In the genomic region with DNA sequence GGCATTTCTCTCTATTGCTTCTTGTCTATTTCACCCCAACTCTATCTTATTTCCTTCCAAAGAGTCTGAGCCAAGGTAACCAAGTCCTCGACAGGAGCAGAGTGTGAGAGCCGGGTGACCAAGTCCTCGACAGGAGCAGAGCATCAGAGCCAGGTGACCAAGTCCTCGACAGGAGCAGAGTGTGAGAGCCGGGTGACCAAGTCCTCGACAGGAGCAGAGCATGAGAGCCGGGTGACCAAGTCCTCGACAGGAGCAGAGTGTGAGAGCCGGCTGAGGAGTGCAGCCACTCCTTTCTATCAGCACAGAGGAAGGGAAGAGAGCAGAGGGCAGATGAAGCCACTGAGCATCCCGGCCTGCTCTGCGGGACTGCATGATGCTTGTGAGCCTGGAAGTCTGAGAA, we compare ENCODE assay signal across 18 mouse cellular contexts. TPM values are rescaled to one million over a fixed set of nuclear protein-coding genes. Genes with fewer than 3 reads are reported as not detected.
A peak's percentile ranks its signal among the peaks of the same experiment; 100 is the strongest.
DNase-seq lines count a peak whose midpoint lies in the region; ATAC-seq lines count a peak whose summit lies in the region.
"Had no signal": no experiment of that assay in that cellular context is flagged by ENCODE, and none has a peak within 500 bp of the region (broad histone marks: within the 10 kb centered on the region; RNA-seq: fewer than 3 reads in every experiment).

No protein-coding gene starts in this region.

- ATAC-seq in heart, embryonic 12.5 days (ENCODE audit: insufficient number of reproducible peaks, low FRiP score): no peak
- no peak for ATAC-seq in limb, embryonic 12.5 days (ENCODE audit: insufficient number of reproducible peaks, insufficient read depth, low FRiP score, low TSS enrichment, low read depth)
- no peak for ATAC-seq in limb, embryonic 13.5 days (ENCODE audit: low FRiP score, low read depth)
- ATAC-seq: CD4-positive, CD25-positive, alpha-beta regulatory T cell, adult 4 months; forebrain, embryonic 14.5 days; intestine, postnatal 0 days had no signal

- peaks cover 96% of the 10 kb centered on the region for H3K4me1 ChIP-seq in heart, embryonic 12.5 days (replicated peaks)
- peaks cover 79% of the 10 kb centered on the region for H3K4me1 ChIP-seq in limb, embryonic 12.5 days (replicated peaks)
- peaks cover 71% of the 10 kb centered on the region for H3K4me1 ChIP-seq in limb, embryonic 10.5 days
- H3K4me1 ChIP-seq in brown adipose tissue, adult 24 weeks (ENCODE audit: control insufficient read depth, insufficient read depth, insufficient read length, low read length): peaks cover 70% of the 10 kb centered on the region
- H3K4me1 ChIP-seq in limb, embryonic 13.5 days: peaks cover 91% of the 10 kb centered on the region

- WGBS in heart, embryonic 12.5 days: 33% methylated on average over 11 of the region's 11 CpGs
- WGBS in limb, embryonic 12.5 days: 62% methylated on average over 11 of the region's 11 CpGs
- WGBS in limb, embryonic 10.5 days: 63% methylated on average over 11 of the region's 11 CpGs
- whole genome bisulfite sequencing in limb, embryonic 13.5 days: 63% methylated on average over 11 of the region's 11 CpGs

- peak overlapping the region; percentile 95; the same call in 1 of the 2 replicates for H3K27ac ChIP-seq in heart, embryonic 12.5 days (ENCODE audit: poor library complexity, severe bottlenecking)
- H3K27ac ChIP-seq in limb, embryonic 12.5 days: peak overlapping the region; percentile 7; the same call in 1 of the 2 replicates
- no peak overlapping the region for H3K27ac ChIP-seq in limb, embryonic 10.5 days
- peak overlapping the region; percentile 96 for H3K27ac ChIP-seq in brown adipose tissue, adult 24 weeks (replicated peaks; ENCODE audit: low read depth, low read length)
- no peak overlapping the region for H3K27ac ChIP-seq in limb, embryonic 13.5 days
- H3K27ac ChIP-seq: hindbrain, embryonic 14.5 days; stomach, postnatal 0 days had no signal

- peak overlapping the region; percentile 58 for H3K4me2 ChIP-seq in heart, embryonic 12.5 days
- no peak overlapping the region for H3K4me2 ChIP-seq in limb, embryonic 12.5 days
- H3K4me2 ChIP-seq in limb, embryonic 13.5 days (replicated peaks): peak overlapping the region; percentile 14
- H3K4me2 ChIP-seq: hindbrain, embryonic 14.5 days; liver, embryonic 11.5 days had no signal

- H3K4me3 ChIP-seq in heart, embryonic 12.5 days: no peak overlapping the region
- H3K4me3 ChIP-seq in limb, embryonic 12.5 days (replicated peaks): no peak overlapping the region
- no peak overlapping the region for H3K4me3 ChIP-seq in limb, embryonic 10.5 days
- no peak overlapping the region for H3K4me3 ChIP-seq in brown adipose tissue, adult 24 weeks (ENCODE audit: insufficient read depth, low read depth, low read length)
- H3K4me3 ChIP-seq in limb, embryonic 13.5 days: no peak overlapping the region

- no peak for DNase-seq in heart, postnatal 4 days
- DNase-seq in limb, embryonic 10.5 days (ENCODE audit: low spot score): no peak
- no peak for DNase-seq in ovary, adult 18-20 months (ENCODE audit: low spot score)
- DNase-seq: adrenal gland, adult 2 months; cerebellum, adult 2 months; gastrocnemius, postnatal 10 days; kidney, postnatal 36 days; thymus, postnatal 14 days had no signal

- H3K36me3 ChIP-seq in heart, embryonic 12.5 days: no peaks in the 10 kb centered on the region
- H3K36me3 ChIP-seq in limb, embryonic 12.5 days: no peaks in the 10 kb centered on the region
- no peaks in the 10 kb centered on the region for H3K36me3 ChIP-seq in limb, embryonic 10.5 days
- no peaks in the 10 kb centered on the region for H3K36me3 ChIP-seq in limb, embryonic 13.5 days

- H3K9me3 ChIP-seq in heart, embryonic 12.5 days (replicated peaks): no peaks in the 10 kb centered on the region
- no peaks in the 10 kb centered on the region for H3K9me3 ChIP-seq in limb, embryonic 12.5 days
- no peaks in the 10 kb centered on the region for H3K9me3 ChIP-seq in limb, embryonic 10.5 days (replicated peaks)
- H3K9me3 ChIP-seq in limb, embryonic 13.5 days: no peaks in the 10 kb centered on the region

- peak overlapping the region; percentile 60 for H3K9ac ChIP-seq in heart, embryonic 12.5 days
- H3K9ac ChIP-seq in limb, embryonic 12.5 days (replicated peaks): no peak overlapping the region
- H3K9ac ChIP-seq in limb, embryonic 13.5 days: no peak overlapping the region
- H3K9ac ChIP-seq: hindbrain, embryonic 14.5 days had no signal

- H3K27me3 ChIP-seq in heart, embryonic 12.5 days (replicated peaks): no peaks in the 10 kb centered on the region
- H3K27me3 ChIP-seq in limb, embryonic 12.5 days: no peaks in the 10 kb centered on the region
- no peaks in the 10 kb centered on the region for H3K27me3 ChIP-seq in limb, embryonic 10.5 days (ENCODE audit: low read depth, poor library complexity, severe bottlenecking)
- H3K27me3 ChIP-seq in limb, embryonic 13.5 days: no peaks in the 10 kb centered on the region

RNA-seq across cellular contexts. Expression of a gene that starts 9.1 kb away (rescaled TPM):
- polyA plus RNA-seq in heart, embryonic 12.5 days (2016; fragmentation: Nextera tagmentation; extraction: Ambion mirVana): 89.1 and 93.0 TPM in 2 replicates
- total RNA-seq in heart, postnatal 4 days (2021): 100 to 1,000 TPM; 206 to 226 TPM
- 56.3 and 58.9 TPM in 2 replicates for polyA plus RNA-seq in limb, embryonic 12.5 days (2016; fragmentation: Nextera tagmentation; extraction: Ambion mirVana)
- 46.8 and 47.9 TPM in 2 replicates for polyA plus RNA-seq in limb, embryonic 10.5 days (2016; fragmentation: Nextera tagmentation; extraction: Ambion mirVana)
- 76.7 and 87.6 TPM in 2 replicates for polyA plus RNA-seq in brown adipose tissue, adult 24 weeks (2012; ENCODE audit: insufficient read depth, insufficient read length, missing spikeins)
- 42.7 and 43.3 TPM in 2 replicates for polyA plus RNA-seq in limb, embryonic 13.5 days (2015; fragmentation: Nextera tagmentation; extraction: Ambion mirVana)

RNA-seq across cellular contexts. Expression of a gene that starts 49.6 kb away (rescaled TPM):
- 6.5 and 8.8 TPM in 2 replicates for polyA plus RNA-seq in heart, embryonic 12.5 days (2016; fragmentation: Nextera tagmentation; extraction: Ambion mirVana)
- 1 to 10 TPM; 1.2 to 1.7 TPM for total RNA-seq in heart, postnatal 4 days (2021)
- polyA plus RNA-seq in limb, embryonic 12.5 days (2016; fragmentation: Nextera tagmentation; extraction: Ambion mirVana): 3.9 and 5.5 TPM in 2 replicates
- polyA plus RNA-seq in limb, embryonic 10.5 days (2016; fragmentation: Nextera tagmentation; extraction: Ambion mirVana): 5.5 and 5.8 TPM in 2 replicates
- polyA plus RNA-seq in brown adipose tissue, adult 24 weeks (2012; ENCODE audit: insufficient read depth, insufficient read length, missing spikeins): not detected in 2 replicates
- 2.9 and 3.0 TPM in 2 replicates for polyA plus RNA-seq in limb, embryonic 13.5 days (2015; fragmentation: Nextera tagmentation; extraction: Ambion mirVana)

Comparison
In these comparisons a context has a peak if more than half of its experiments do, and no peak if none do; other contexts are left out.
1. H3K27ac ChIP-seq: peak in heart, embryonic 12.5 days (single experiment), limb, embryonic 12.5 days (single experiment) and brown adipose tissue, adult 24 weeks (single experiment); none in limb, embryonic 10.5 days (single experiment) and limb, embryonic 13.5 days (single experiment).